Mouse (Mus musculus) urinary bladder, postnatal 36 days (tissue): ENCODE measurements around the gene Prame.
"Not testable (repeated sequence)": the region's sequence is repeated elsewhere in the genome, so short reads cannot be mapped to it uniquely, and the experiment has no call there.

Experiments used
- DNase-seq, 2 experiments: peaks; one replicate each; pipeline ENCODE4 v3.0.0; 2022; ENCODE audit warnings: low spot score in 2 of 2, mixed read lengths in 1 of 2

The Prame gene

GRCm38 (mm10) chrX:135627605-135628004, at the start of gene Prame:
Prame (minus strand) TSS chrX:135627705.
- DNase-seq: no peak

GRCm38 (mm10) chrX:135652173-135652772, 24.8 kb upstream of the Prame start:
- DNase-seq: no peak

DNA sequence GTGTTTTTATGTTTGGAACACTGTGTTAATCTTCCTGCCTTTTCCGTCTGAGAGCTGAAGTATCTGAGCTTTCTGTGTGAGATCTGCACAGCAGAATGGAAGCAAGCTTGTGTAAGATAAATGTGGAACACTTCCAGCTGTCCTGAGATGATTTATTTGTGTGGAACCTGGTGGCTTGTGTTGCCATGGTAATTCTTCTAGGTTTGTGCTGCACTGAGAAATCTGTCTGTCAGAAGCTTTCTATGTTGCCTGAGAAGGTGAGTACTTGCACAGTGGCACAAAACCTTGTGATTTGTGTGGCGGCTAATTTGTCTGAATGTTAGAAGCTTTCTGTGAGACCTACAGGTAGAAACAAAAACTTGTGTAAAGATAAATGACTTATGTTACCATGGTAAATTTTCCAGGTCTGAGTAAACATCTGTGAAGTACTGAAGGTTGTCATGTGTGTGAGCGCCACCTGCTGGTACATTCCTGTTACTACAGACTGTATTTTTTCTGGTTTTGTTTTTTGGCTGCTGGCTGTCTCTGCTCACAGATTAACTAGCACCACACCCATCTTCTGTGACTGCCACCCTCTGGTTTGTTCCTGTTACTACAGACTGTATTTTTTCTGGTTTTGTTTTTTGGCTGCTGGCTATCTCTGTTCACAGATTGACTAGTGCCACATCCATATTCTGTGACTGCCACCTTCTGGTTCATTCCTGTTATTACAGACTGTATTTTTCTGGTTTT, 26.0 kb downstream of the Prame start:
- peak in 1 of 2 experiments; percentile 2 for DNase-seq

- DNase-seq: no peak
Measured at GRCm38 (mm10) chrX:135598677-135599076, 28.8 kb downstream of the Prame start, which contains the start of gene Nxf7. Nxf7 (minus strand) TSS chrX:135598777.

DNA sequence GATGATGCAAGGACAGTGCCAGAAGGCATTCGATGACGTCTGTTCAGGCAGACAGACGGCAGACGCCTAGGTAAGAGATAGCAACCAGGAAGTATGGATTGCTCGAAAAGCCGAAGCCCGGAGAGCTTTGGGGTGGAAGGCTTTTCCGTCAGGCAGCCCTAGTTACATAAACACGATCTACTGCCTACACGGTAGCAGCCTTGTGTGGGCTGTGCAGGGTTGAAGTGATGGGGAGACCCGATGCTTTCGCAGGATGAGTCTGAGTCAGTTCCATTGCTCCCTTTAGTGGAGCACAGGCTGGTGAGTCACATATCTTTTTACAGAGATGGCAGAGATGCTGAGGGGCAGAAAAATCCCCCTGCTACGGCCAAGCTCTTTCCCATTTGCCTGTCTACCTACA, 29.4 kb downstream of the Prame start:
- DNase-seq: no peak

DNA sequence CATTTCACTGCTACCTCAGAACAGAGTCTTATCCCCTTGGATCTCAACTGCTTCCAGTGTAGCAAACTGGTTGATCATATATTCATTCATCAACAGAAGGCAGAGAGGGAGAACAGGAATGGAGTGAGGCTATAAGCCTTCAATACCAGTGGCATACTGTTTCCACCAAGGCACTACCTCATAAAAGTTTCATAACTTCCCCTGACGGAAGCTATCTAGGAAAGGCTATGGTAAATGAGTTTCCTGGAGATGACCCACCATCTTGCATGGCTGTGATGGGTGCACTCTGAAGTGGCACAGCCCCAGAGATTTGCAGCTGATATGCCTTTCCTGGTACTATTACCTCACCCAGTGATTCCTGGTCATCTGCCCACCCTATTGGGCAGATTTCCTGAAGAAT, 51.1 kb downstream of the Prame start:
- no peak for DNase-seq

GRCm38 (mm10) chrX:135574958-135575628, 52.4 kb downstream of the Prame start:
- not testable (repeated sequence) for DNase-seq

- DNase-seq: peak; percentile 2 to 3
Measured at GRCm38 (mm10) chrX:135574261-135574957, 53.1 kb downstream of the Prame start.

DNA sequence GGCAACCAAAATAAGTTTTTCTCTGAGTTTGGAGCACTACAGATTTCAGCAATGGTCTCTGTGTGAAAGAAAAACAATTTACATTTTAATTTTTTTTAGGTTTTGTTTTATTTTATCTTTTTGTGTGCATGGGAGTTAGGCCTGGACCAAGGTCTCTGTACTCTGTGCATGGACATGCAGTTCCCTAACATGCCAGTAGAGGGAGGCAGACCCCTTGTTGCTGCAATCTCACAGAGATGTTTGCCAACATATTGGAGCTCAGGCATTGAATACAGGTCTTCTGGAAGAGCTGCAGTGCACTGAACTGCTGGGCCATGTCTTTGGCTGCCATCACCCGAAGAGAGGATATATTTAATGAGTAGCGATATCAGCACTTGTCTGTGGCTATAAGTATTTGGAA, 58.0 kb downstream of the Prame start:
- peak; percentile 10 to 27 for DNase-seq

GRCm38 (mm10) chrX:135564934-135565333, 62.6 kb downstream of the Prame start:
- not testable (repeated sequence) for DNase-seq
